Mouse (Mus musculus) T-cell, adult 66 days (primary cell): ENCODE measurements around the gene Ptbp2. TPM values are rescaled to one million over a fixed set of nuclear protein-coding genes. Genes with fewer than 3 reads are reported as not detected.

Source experiments
- total RNA-seq, 2 experiments: library from RNA; stranded (reverse); gene quantifications; 3 replicates in 1 of 2; 4 replicates in 1 of 2; pipeline ENCODE4 v1.2.4; 2023

Gene Ptbp2
- total RNA-seq, result 10 to 100 TPM; 80.1 to 94.1 TPM

GRCm38 (mm10) chr3:119784366-119784765, at the start of gene Ptbp2:
TSS of gene Ptbp2 (minus strand) at chr3:119784466.

